Mouse (Mus musculus) CD4-positive, CD25-positive, alpha-beta regulatory T cell, adult 4 months (primary cell): ENCODE results near the gene Fmo4. TPM values are rescaled to one million over a fixed set of nuclear protein-coding genes. Genes with fewer than 3 reads are reported as not detected.
"Not testable (repeated sequence)": the region's sequence is repeated elsewhere in the genome, so short reads cannot be mapped to it uniquely, and the experiment has no call there.

Source experiments
- ATAC-seq: one replicate; pipeline ENCODE4 v1.8.0; 2017
- polyA plus RNA-seq, 2 experiments: library from polyadenylated mRNA; unstranded; fragments of 100-300 nt; shearing (Covaris generic); gene quantifications; one replicate each; pipeline ENCODE4 v1.2.1; 2017

Gene Fmo4
- polyA plus RNA-seq, 2 experiments from 2014 or later: not detected

GRCm38 (mm10) chr1:162792306-162793044, 21.3 kb downstream of the Fmo4 start:
- no peak for ATAC-seq

GRCm38 (mm10) chr1:162785222-162785621, 28.6 kb downstream of the Fmo4 start:
- ATAC-seq: no peak

- ATAC-seq: no peak
Measured at GRCm38 (mm10) chr1:162783669-162784248, 30.0 kb downstream of the Fmo4 start.

- not testable (repeated sequence) for ATAC-seq
Measured at GRCm38 (mm10) chr1:162781035-162781434, 32.7 kb downstream of the Fmo4 start.

GRCm38 (mm10) chr1:162777943-162778538, 35.7 kb downstream of the Fmo4 start:
- ATAC-seq: no peak

- peak; percentile 97 for ATAC-seq
Measured at GRCm38 (mm10) chr1:162773661-162774060, 40.1 kb downstream of the Fmo4 start.

- ATAC-seq: no peak
Measured at GRCm38 (mm10) chr1:162771617-162772360, 42.0 kb downstream of the Fmo4 start.

- peak; percentile 54 for ATAC-seq
Measured at GRCm38 (mm10) chr1:162752009-162752408, 61.8 kb downstream of the Fmo4 start.

GRCm38 (mm10) chr1:162749607-162750006, 64.2 kb downstream of the Fmo4 start:
- no peak for ATAC-seq

- no peak for ATAC-seq
Measured at GRCm38 (mm10) chr1:162748761-162749160, 65.0 kb downstream of the Fmo4 start.

Other genes with a start within 250 kb of the Fmo4 start
- 100 to 1,000 TPM in 1 of 2 experiments, 10 to 100 TPM in 1; 91.3 to 111 TPM for gene Vamp4, start 243.5 kb downstream of the Fmo4 start, polyA plus RNA-seq
- gene Myoc, start 174.8 kb downstream of the Fmo4 start, polyA plus RNA-seq: not detected
- not detected for gene Myocos, start 155.8 kb downstream of the Fmo4 start, polyA plus RNA-seq
- gene Prrc2c, start 73.4 kb downstream of the Fmo4 start, polyA plus RNA-seq: 100 to 1,000 TPM; 259 to 407 TPM
- under 1 TPM; 0.22 to 0.72 TPM for gene Fmo1, start 52.6 kb upstream of the Fmo4 start, polyA plus RNA-seq
- not detected for gene Fmo2, start 84.8 kb upstream of the Fmo4 start, polyA plus RNA-seq
- gene Fmo6, start 123.5 kb upstream of the Fmo4 start, polyA plus RNA-seq: not detected
- gene Fmo3, start 170.6 kb upstream of the Fmo4 start, polyA plus RNA-seq: not detected